Mouse (Mus musculus) fat pad, adult 2 months (tissue): ENCODE measurements around the gene Tmem161b.
A peak's percentile ranks its signal among the peaks of the same experiment; 100 is the strongest.
"Not testable (repeated sequence)": the region's sequence is repeated elsewhere in the genome, so short reads cannot be mapped to it uniquely, and the experiment has no call there.

Source experiments
- DNase-seq: peaks from one replicate; pipeline ENCODE4 v3.0.0-alpha.2; 2011; ENCODE audit warnings: low read depth, low spot score; ENCODE audit errors: extremely low read depth

The Tmem161b gene

DNA sequence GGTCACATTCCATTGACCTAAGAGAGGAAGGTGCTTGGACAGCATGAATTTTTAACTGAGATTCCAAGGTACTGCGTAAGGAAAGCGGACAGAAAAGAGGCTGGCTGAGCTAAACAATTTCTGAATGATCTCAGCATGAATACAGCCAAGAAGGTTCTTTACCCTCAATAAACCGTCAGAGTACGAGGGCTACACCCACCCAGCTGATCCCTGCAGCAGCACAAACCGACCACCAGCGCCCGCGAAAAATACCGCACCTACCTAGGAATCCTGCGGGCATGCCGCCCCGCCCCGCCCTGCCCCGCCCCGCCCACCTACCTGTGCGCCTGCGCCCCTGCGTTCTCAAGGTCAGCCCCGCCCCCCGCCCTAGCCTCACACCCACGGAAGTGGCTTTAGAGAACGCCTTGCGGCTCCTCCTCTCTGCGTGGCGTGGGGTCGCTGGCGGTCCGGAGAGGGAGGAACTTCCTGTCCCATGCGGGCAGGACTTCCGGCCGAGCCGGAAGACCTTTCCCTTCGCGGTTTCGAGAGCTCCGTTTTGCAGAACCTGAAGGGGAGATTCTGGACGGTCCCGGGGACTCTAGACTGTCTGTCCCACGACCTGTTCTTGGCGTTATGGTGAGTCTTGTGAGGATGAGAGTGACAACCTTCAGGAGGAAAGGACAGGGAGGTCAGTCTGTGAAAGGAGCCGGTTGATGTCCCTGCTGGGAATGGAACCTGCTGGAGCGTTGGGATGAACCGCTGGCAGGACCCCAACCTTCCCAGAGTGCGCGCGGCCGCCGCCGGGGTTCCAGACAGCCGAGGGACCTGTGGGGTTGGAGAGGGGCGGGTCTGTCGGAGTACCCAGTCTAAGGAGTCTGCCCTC, at the start of gene Tmem161b:
Gene Tmem161b (plus strand): TSS at position 477 of the 862 bp plus-strand sequence.
- peak; percentile 36 for DNase-seq

DNA sequence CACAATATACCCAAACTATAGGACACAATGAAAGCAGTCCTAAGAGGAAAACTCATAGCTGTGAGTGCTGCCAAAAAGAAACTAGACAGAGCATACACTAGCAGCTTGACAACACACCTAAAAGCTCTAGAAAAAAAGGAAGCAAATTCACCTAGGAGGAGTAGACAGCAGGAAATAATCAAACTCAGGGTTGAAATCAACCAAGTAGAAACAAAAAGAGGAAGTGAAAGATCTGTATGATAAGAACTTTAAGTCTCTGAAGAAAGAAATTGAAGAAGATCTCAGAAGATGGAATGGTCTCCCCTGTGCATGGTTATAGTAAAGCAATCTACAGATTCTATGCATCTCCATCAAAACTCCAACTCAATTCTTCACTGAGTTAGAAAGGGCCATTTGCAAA, 36.3 kb upstream of the Tmem161b start:
- not testable (repeated sequence) for DNase-seq

DNA sequence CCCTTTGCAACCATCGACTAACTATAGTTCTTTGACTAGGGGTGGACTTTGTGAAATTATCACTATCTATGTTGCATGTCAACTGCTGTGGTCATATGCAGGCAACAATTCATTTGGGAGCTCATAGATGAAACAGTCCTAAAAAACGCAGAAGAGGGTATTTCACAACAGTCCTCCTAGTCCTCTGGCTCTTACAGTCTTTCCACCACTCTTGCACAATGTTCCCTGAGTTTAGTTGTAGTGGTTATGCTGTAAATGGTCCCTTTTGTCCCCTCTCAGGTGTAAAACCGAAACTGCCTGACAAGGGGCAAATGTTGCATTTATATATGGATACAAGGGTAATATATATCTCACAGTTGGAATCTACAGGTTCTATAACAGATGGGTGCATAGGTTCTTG, 29.4 kb upstream of the Tmem161b start:
- DNase-seq: no peak

DNA sequence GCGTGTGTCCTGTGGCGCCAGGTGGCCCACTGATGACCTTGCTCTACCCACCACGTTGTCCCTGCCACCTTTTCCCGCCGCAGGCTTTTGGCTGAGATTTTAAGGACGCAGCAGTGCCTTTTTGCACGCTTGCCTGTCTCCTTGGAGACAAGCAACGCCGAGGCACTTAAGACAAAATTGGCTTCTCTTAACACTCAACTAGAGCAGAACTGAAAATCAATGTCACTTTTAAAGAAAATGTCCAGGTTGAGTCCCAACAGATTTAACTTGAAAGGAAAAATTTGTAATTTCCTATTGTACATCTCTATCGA, 541 bp downstream of the Tmem161b start:
- DNase-seq: no peak

DNA sequence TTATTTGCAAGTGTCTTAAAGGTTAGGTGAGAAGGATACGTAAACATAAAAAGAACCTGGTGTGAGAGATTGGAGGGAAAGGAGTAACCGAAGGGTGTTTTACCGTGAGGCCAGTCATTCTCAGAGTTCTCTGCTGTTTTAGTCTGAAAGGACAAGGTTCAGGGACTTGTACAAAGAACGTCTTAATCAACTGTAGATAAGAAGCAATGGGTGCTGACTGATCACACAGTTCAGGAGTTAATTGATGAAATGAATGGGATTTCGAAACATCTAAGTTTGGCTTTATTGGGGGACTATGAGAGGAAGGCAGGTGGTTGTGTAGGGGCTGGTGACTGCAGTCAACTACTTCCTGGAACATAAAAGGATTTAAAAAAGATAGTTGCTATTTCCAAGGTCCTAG, 922 bp downstream of the Tmem161b start:
- no peak for DNase-seq

DNA sequence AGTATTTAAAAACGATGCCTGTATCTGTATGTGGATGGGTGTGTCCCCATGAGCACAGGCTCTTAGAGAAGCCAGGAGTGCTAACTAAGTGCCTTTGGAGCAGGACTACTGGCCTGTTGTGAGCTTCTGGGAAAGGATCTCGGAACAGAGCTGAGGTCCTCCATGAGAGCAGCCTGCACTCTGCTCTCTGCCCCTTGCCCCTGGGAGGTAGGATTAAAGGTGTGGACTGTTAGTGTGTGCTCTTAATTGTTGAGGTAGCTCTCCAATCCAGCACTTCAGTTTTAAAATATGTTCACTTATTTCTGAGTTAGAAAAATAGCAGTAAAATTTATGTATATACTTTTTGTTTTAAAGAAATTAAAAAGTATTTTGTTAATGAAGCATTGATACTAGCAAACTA, 11.9 kb downstream of the Tmem161b start:
- no peak for DNase-seq

DNA sequence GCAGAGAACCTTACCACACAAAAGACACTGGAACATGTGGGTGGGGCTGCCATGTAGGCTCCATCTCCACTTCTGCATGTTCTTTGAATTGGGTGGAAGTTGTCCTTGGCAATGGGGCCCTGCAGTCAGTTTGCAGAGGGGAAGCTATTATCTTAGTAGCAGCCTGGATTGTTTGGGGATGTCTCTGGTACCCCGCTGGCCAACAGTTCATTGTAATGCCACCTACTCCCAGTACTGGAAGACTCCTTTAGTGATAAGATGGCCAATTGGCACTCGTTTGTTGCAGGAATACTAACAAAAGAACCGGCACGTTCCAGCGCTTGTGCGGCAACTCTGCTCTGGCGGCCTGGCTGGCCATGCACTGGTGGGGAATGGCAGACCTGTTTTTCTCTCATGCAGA, 14.7 kb downstream of the Tmem161b start:
- DNase-seq: no peak

DNA sequence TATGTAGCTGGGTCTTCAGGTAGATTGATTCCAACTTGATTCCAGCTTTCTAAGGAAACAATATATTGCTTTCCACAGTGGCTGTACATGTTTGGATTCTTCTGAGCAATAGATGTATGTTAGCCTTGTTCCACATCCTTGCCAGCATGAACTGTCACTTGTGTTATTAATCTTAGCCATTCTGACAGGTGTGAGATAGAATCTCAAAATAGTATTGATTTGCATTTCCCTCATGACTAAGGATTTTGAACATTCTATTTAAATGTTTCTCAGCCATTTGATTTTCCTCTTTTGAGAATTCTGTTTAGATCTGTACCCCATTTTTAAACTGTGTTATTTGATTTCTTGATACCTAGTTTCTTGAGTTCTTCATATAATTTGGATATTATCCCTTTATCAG, 16.1 kb downstream of the Tmem161b start:
- no peak for DNase-seq

DNA sequence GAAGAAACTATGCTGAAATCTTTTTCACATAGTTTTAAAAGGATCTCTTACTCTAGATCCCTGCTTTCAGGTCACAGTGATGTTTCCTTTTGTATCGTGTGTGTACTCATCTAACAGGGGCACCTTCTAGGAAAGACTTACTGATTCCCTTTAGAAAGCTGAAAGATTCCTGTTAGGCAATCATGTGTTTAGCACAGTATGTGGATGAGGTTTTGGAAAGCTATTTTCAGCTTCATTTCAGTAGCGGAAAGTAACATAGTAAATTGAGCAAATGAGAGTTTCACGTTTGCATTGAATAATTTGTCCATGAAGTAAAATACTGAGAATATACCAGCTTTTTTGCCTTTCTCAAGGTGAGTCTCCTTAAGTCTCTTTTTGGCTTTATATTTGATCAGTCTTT, 26.0 kb downstream of the Tmem161b start:
- DNase-seq: no peak

DNA sequence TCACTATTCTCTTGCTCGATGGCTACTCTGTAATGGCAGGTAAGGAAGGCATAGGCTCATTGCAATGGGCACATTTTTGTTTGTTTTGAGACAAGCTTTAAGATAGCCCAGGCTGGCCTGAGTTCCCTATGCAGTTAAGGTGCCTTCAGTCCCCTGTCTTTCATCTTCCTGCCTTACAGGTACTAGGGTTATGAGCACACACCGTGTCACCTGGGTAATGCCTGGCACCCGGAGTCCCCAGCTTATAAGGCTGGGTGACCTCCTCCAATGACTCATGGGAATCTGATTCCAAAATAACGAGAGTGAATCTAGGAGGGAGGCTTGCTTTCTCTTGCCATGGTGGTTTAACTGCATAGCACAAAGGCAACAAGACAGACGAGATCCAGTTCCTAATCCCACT, 29.2 kb downstream of the Tmem161b start:
- no peak for DNase-seq

DNA sequence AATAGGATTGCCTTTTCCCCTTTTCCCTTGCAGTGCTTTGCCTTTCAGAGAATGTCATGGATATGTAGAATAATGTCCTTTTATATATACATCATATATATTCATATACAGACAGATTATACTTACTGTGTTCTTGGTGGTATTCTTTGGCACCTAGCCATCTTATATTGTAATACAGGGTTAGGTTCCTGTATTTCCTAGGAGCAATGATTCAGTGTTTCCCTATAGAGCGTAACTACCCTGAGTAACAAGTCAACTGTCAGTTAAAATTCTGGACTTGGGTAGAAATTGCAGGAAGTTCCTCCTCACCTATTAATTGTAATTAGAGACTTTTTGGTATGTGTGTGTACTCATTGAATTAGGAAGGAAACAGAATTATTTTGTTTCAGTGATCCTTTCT, 33.0 kb downstream of the Tmem161b start:
- no peak for DNase-seq

DNA sequence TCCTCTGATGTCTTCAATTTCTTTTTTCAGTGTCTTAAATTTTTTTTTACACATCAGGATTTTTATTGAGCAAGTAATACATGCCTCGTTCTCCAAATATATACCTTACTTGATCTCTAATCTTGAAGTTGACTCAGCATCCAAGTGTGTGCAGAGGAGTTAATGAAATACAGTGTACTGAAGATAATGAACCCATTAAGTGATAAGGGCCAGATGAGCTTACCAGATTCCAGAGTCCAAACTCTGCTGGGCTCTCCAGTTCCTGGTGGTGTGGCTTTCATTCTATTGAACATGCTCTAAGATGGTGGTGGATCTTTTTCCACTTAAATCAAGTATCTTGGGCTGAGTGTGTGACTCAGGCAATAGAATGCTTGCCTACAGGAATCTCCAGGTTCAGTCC, 42.3 kb downstream of the Tmem161b start:
- not testable (repeated sequence) for DNase-seq

DNA sequence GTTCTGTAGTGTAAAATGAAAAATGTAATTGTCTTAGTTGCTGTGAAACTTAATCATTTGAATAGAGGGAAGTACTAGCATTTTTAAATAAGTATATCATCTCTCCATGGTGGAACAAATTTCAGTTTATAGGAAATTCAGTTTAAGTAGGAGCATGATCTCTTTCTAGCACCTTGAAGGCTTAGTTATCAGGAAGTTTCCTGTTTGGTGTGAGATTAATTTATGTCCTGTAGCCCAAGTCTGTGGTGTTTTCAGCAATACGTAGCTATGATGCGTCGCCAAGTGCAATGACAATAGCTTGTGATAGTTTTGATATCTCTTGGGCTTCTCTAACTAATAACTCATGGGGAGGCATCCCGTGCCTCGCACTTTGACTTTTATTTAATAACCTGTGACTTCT, 54.1 kb downstream of the Tmem161b start:
- DNase-seq: no peak

DNA sequence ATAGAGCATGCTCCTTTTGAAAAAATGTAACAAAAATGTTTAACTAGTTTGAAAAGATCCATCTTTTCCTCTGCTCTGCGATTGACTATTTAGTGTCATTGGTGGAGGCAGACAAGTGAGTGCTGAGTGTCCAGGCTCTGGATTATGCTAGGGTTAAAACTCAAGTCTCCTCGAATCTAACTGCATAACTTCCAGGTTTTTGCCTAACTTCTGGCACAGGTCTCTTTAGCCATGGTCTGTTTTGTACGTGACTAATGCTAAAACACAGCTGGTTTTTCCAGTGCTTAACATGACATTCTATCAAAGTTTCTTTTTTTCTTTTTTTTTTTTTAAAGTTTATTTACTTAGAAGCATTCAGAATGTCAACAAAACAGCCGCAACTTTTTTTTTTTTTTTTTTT, 58.3 kb downstream of the Tmem161b start:
- no peak for DNase-seq

DNA sequence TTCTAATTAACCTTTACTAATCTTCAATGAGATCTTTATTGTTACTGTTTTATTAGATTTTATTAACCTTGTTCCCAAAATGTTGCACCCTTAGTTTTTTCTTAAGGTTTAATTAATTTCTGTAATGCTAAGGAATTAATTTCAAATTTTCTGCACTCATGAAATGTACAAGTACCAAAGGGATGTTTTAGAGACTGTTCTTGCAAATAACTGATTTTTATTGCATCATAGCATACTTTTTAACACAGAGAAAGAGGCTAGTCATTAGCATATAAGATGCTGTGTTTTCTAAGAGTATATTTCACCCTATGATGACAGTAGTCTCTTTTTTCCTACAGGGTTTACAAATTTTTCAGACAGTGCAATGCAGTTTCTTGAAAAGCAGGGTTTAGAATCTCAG, 60.9 kb downstream of the Tmem161b start:
- no peak for DNase-seq

DNA sequence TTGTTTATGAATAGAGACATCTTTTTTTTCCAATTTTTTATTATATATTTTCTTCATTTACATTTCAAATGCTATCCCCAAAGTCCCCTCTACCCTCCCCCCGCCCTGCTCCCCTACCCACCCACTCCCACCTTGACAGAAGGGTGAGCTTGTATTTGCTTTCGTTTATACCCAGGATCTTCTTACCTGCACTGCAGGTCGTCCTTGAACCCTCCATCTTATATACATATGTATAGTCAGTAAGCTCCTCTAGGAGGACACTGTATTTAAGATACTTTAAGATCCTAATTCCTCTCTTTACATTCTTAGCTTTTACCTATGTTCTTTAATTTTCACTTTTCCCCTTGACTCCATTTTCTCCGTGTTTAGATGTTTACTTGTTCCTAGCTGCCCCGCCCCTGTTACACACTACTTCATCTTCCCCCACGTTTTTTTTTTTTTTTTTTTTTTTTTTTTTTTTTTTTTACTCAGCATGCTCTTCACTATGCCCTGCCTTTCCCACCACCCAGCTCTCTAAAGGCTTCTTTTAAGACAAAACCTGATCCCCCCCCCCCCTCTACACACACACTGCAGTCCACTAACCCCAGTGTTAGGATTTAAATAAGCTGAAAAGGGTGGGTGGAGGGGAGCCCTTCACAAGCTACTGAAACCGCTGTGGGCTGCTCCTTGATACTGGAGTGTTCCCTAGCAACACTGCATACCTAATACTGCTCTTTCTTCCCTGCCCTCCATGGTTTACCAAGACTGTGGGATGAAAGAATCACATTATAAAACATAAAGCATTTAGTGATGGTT, 62.9 kb downstream of the Tmem161b start:
- DNase-seq: no peak

DNA sequence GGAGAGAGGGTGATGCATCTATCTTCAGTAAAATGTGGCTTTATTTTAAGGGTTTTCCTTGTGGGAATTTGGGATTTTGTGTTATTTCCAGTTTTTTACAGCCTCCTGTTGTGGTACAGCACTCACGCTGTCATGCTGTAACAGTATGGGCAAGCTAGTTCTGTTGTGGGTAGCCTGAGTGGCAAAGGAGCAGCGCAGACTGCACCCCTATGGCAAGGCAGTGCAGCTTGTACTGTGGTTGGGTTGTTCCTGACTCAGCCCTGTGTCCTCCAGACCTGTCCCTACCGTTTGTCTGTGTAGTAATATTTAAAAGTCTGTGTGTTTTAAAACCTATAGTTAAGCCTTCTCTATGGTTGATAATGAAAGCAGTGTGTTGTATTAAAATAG, 63.5 kb downstream of the Tmem161b start:
- no peak for DNase-seq

DNA sequence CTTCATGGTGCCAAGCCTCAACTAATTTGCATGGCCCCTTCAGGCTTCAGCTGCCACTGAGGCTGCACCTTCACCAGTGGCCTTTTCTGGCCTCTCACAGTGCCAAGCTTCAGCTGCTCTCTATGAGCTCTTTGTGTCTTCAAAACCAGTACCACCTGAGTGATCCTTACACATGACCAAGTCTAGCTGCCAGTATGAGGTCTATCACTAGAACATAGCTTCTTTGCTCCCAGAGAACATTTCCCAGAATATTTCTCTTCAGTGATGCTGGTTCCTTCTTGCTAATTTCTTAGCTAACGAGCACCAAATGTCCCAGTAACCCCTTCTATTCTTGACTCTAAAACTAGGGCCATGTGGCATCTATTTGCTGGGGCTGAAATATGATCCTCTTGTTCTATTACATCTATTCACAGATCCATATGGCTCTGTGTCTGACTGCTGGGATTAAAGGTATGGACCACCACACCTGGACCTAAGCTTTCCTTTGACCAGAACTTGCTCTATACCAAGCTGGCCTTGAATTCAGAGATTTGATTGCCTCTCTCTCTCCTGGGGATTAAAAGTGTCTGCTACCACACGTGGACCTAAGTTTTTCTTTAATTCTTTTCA, 77.5 kb downstream of the Tmem161b start:
- DNase-seq: no peak

DNA sequence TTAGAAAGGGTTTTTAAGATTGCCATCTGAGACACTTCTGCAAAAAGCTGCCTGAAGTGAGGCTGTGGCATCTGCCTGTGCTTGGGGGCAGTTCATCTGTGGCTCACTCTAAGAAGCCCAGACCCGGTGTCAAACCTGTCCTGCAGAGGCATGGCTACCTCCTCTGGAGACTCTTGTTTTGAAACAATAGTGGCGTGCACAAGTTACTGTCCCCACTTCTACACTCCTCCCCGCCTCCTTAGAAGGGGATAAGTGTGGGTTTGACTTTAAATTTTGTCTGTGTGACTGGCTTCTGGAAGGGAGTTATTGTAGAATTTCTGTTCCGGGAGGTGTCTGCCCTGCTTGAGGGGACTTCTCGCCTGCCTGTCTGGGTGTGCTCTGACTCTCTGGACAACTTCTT, 121.2 kb downstream of the Tmem161b start:
- no peak for DNase-seq

DNA sequence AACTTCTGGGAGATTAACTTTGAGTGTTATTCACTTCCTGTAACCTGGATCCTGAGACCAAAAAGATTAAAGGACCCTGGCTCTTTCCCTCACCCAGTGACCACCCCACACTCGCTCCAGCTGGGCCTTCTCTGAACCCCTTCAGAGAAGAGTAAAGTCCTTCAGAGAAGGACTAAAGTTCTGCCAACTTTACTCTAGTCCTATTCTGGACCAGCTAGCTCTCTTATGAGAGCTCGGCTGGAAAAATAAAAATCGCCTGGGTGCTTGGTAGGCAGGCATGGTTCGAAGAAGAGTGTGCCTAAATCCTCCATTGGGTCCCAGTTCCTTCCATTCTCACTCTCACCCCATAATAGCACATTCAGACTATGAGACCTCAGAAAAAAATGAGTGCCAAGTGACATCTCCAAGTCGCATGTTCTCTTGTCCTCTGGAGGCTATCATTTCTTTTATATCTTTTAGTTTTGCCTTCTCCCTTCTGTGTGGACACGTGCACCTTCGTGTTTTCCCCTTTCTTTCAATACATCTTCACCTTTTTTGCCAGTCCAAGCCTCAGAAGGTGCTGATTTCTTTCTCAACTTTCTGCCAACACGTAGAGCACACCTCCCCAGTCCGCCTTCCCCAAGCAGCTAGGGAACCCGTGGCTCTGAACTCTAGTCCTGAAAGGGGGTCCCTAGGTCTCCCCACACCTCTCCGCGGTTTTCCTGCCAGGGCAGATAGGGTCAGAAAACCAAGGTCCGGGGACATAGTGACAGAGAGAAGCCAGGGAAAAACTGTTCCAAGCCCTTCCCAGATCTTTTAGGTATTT, 121.8 kb downstream of the Tmem161b start:
- DNase-seq: no peak

DNA sequence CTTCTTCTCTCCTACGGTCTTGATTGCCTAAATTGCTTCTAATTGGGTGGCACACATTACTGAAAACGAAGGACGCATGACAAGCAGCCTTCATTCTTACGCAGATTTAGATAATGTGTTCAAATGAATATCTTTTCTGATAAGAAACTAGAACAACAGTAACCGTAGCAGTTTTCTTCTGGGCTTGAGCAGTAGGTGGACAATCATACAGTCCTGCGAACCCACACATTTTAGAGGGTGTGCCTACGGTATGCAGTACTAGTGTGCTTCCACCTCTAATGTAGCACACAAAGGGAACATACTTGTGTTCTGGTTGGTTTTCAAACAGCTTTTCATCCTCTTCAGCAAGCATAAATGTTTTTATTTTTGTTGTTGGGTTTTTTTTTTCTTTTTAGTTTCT, 122.6 kb downstream of the Tmem161b start:
- DNase-seq: no peak
